ENCODE assay signal across 8 mouse cellular contexts in genomic region chr11:98027297-98027688, GRCm38 (mm10). TPM values are rescaled to one million over a fixed set of nuclear protein-coding genes. Genes with fewer than 3 reads are reported as not detected.
DNase-seq lines count a peak whose midpoint lies in the region; ATAC-seq lines count a peak whose summit lies in the region.

No protein-coding gene starts in this region.

- peaks cover 35% of the 10 kb centered on the region for H3K4me1 ChIP-seq in megakaryocyte, embryonic 14.5 days
- peaks cover 24% of the 10 kb centered on the region for H3K4me1 ChIP-seq in embryonic facial prominence, embryonic 13.5 days
- peaks cover 26% of the 10 kb centered on the region for H3K4me1 ChIP-seq in limb, embryonic 10.5 days
- H3K4me1 ChIP-seq in stomach, embryonic 14.5 days (ENCODE audit: control insufficient read depth, insufficient read depth, low read length) = peaks cover 6% of the 10 kb centered on the region; the same call in 1 of the 2 replicates

- peak overlapping the region; percentile 97 for H3K4me3 ChIP-seq in megakaryocyte, embryonic 14.5 days (replicated peaks)
- peak overlapping the region; percentile 99 for H3K4me3 ChIP-seq in embryonic facial prominence, embryonic 13.5 days
- H3K4me3 ChIP-seq in limb, embryonic 10.5 days = peak overlapping the region; percentile 99
- peak overlapping the region; percentile 88 for H3K4me3 ChIP-seq in stomach, embryonic 14.5 days (ENCODE audit: low read depth, low read length)

- no peaks in the 10 kb centered on the region for H3K9me3 ChIP-seq in megakaryocyte, embryonic 14.5 days
- H3K9me3 ChIP-seq in embryonic facial prominence, embryonic 13.5 days = no peaks in the 10 kb centered on the region
- H3K9me3 ChIP-seq in limb, embryonic 10.5 days (replicated peaks) = no peaks in the 10 kb centered on the region
- H3K9me3 ChIP-seq in stomach, embryonic 14.5 days (ENCODE audit: control insufficient read depth, low read depth, low read length) = no peaks in the 10 kb centered on the region

- no peak for DNase-seq in limb, embryonic 10.5 days (ENCODE audit: low spot score)
- DNase-seq in right cerebral cortex, postnatal 10 days (ENCODE audit: low spot score in 2 of 2) = no peak
- no peak for DNase-seq in layer of hippocampus, postnatal 25 days (ENCODE audit: extremely low spot score in 1 of 2, low spot score in 1 of 2)
- DNase-seq in left cerebral cortex, postnatal 4 days = no peak

- H3K9ac ChIP-seq in embryonic facial prominence, embryonic 13.5 days = peak overlapping the region; percentile 100
- H3K9ac ChIP-seq in stomach, embryonic 14.5 days (replicated peaks; ENCODE audit: low read depth, low read length) = peak overlapping the region; percentile 99

- WGBS in embryonic facial prominence, embryonic 13.5 days = under 1% methylated on average over 18 of the region's 18 CpGs
- under 1% methylated on average over 18 of the region's 18 CpGs for whole genome bisulfite sequencing in limb, embryonic 10.5 days
- WGBS in stomach, embryonic 14.5 days = 0% methylated on average over 18 of the region's 18 CpGs

- ATAC-seq in megakaryocyte, adult 5-6 weeks (ENCODE audit: poor library complexity, severe bottlenecking) = no peak
- no peak for ATAC-seq in embryonic facial prominence, embryonic 13.5 days (ENCODE audit: insufficient number of reproducible peaks, insufficient read depth, low FRiP score, low TSS enrichment, low read depth)
- ATAC-seq in stomach, embryonic 14.5 days (ENCODE audit: insufficient number of reproducible peaks, insufficient read depth, low FRiP score, low read depth) = no peak

- peak overlapping the region; percentile 94 for H3K27ac ChIP-seq in embryonic facial prominence, embryonic 13.5 days
- H3K27ac ChIP-seq in limb, embryonic 10.5 days = peak overlapping the region; percentile 99
- peak overlapping the region; percentile 92 for H3K27ac ChIP-seq in stomach, embryonic 14.5 days (ENCODE audit: low read length)

- H3K36me3 ChIP-seq in megakaryocyte, embryonic 14.5 days (replicated peaks; ENCODE audit: low read length) = peaks cover 35% of the 10 kb centered on the region
- H3K36me3 ChIP-seq in embryonic facial prominence, embryonic 13.5 days = peaks cover 34% of the 10 kb centered on the region
- peaks cover 36% of the 10 kb centered on the region for H3K36me3 ChIP-seq in limb, embryonic 10.5 days
- peaks cover 35% of the 10 kb centered on the region for H3K36me3 ChIP-seq in stomach, embryonic 14.5 days (ENCODE audit: control insufficient read depth, insufficient read depth, low read length)

- H3K27me3 ChIP-seq in megakaryocyte, embryonic 14.5 days (replicated peaks) = peaks cover 7% of the 10 kb centered on the region
- no peaks in the 10 kb centered on the region for H3K27me3 ChIP-seq in embryonic facial prominence, embryonic 13.5 days
- no peaks in the 10 kb centered on the region for H3K27me3 ChIP-seq in limb, embryonic 10.5 days (ENCODE audit: low read depth, poor library complexity, severe bottlenecking)
- H3K27me3 ChIP-seq in stomach, embryonic 14.5 days (ENCODE audit: control insufficient read depth, insufficient read depth, low read length) = no peaks in the 10 kb centered on the region

- peak overlapping the region; percentile 92 for H3K4me2 ChIP-seq in embryonic facial prominence, embryonic 13.5 days
- peak overlapping the region; percentile 74 for H3K4me2 ChIP-seq in stomach, embryonic 14.5 days (replicated peaks; ENCODE audit: low read depth, low read length)

- intact Hi-C loops in left cerebral cortex, postnatal 4 days (cut with DNase I) = no loop called here

RNA-seq across cellular contexts. Expression of gene Rpl19, which starts 0.8 kb away (rescaled TPM):
- 275 and 2,598 TPM in 2 replicates for polyA plus RNA-seq in megakaryocyte, embryonic 14.5 days (2012; ENCODE audit: insufficient read depth, low replicate concordance)
- 2,687 and 2,729 TPM in 2 replicates for total RNA-seq in megakaryocyte, adult 5-6 weeks (2015)
- 1,233 and 1,246 TPM in 2 replicates for total RNA-seq in megakaryocyte, adult 5-6 weeks (2017)
- 983 and 1,161 TPM in 2 replicates for polyA plus RNA-seq in embryonic facial prominence, embryonic 13.5 days (2015; fragmentation: Nextera tagmentation; extraction: Ambion mirVana)
- polyA plus RNA-seq in limb, embryonic 10.5 days (2016; fragmentation: Nextera tagmentation; extraction: Ambion mirVana) = 1,186 and 1,476 TPM in 2 replicates
- 1,095 and 1,157 TPM in 2 replicates for polyA plus RNA-seq in stomach, embryonic 14.5 days (2014; fragmentation: Nextera tagmentation; extraction: Ambion mirVana)
- 100 to 1,000 TPM; 567 to 626 TPM for total RNA-seq in layer of hippocampus, postnatal 25 days (2021)
- total RNA-seq in left cerebral cortex, postnatal 4 days (2021) = 100 to 1,000 TPM; 711 to 733 TPM

RNA-seq across cellular contexts. Expression of gene Cacnb1, which starts 4.5 kb away (rescaled TPM):
- 1.4 and 2.8 TPM in 2 replicates for polyA plus RNA-seq in megakaryocyte, embryonic 14.5 days (2012; ENCODE audit: insufficient read depth, low replicate concordance)
- total RNA-seq in megakaryocyte, adult 5-6 weeks (2015) = 1.2 and 1.4 TPM in 2 replicates
- 0.62 and 0.65 TPM in 2 replicates for total RNA-seq in megakaryocyte, adult 5-6 weeks (2017)
- polyA plus RNA-seq in embryonic facial prominence, embryonic 13.5 days (2015; fragmentation: Nextera tagmentation; extraction: Ambion mirVana) = 16.6 and 17.3 TPM in 2 replicates
- 3.4 and 6.5 TPM in 2 replicates for polyA plus RNA-seq in limb, embryonic 10.5 days (2016; fragmentation: Nextera tagmentation; extraction: Ambion mirVana)
- polyA plus RNA-seq in stomach, embryonic 14.5 days (2014; fragmentation: Nextera tagmentation; extraction: Ambion mirVana) = 7.3 and 9.7 TPM in 2 replicates
- 100 to 1,000 TPM; 138 to 144 TPM for total RNA-seq in layer of hippocampus, postnatal 25 days (2021)
- 100 to 1,000 TPM; 100 to 104 TPM for total RNA-seq in left cerebral cortex, postnatal 4 days (2021)

RNA-seq across cellular contexts. Expression of gene Stac2, which starts 26.0 kb away (rescaled TPM):
- 1.5 TPM in 1 of 2 replicates, not detected in the other for polyA plus RNA-seq in megakaryocyte, embryonic 14.5 days (2012; ENCODE audit: insufficient read depth, low replicate concordance)
- total RNA-seq in megakaryocyte, adult 5-6 weeks (2015) = 0.09 TPM in 1 of 2 replicates, not detected in the other
- total RNA-seq in megakaryocyte, adult 5-6 weeks (2017) = 0.04 and 0.08 TPM in 2 replicates
- polyA plus RNA-seq in embryonic facial prominence, embryonic 13.5 days (2015; fragmentation: Nextera tagmentation; extraction: Ambion mirVana) = 0.30 and 0.65 TPM in 2 replicates
- polyA plus RNA-seq in limb, embryonic 10.5 days (2016; fragmentation: Nextera tagmentation; extraction: Ambion mirVana) = 0.28 and 0.56 TPM in 2 replicates
- polyA plus RNA-seq in stomach, embryonic 14.5 days (2014; fragmentation: Nextera tagmentation; extraction: Ambion mirVana) = 0.30 and 0.32 TPM in 2 replicates
- 10 to 100 TPM; 42.4 to 46.9 TPM for total RNA-seq in layer of hippocampus, postnatal 25 days (2021)
- 10 to 100 TPM in 1 of 2 experiments, 1 to 10 TPM in 1; 8.7 to 11.7 TPM for total RNA-seq in left cerebral cortex, postnatal 4 days (2021)

RNA-seq across cellular contexts. Expression of gene Arl5c, which starts 31.3 kb away (rescaled TPM):
- 9.1 TPM in 1 of 2 replicates, not detected in the other for polyA plus RNA-seq in megakaryocyte, embryonic 14.5 days (2012; ENCODE audit: insufficient read depth, low replicate concordance)
- 42.9 and 56.3 TPM in 2 replicates for total RNA-seq in megakaryocyte, adult 5-6 weeks (2015)
- 51.2 TPM in 2 replicates for total RNA-seq in megakaryocyte, adult 5-6 weeks (2017)
- polyA plus RNA-seq in embryonic facial prominence, embryonic 13.5 days (2015; fragmentation: Nextera tagmentation; extraction: Ambion mirVana) = 9.6 and 14.7 TPM in 2 replicates
- polyA plus RNA-seq in limb, embryonic 10.5 days (2016; fragmentation: Nextera tagmentation; extraction: Ambion mirVana) = 12.4 and 17.8 TPM in 2 replicates
- polyA plus RNA-seq in stomach, embryonic 14.5 days (2014; fragmentation: Nextera tagmentation; extraction: Ambion mirVana) = 7.8 and 11.6 TPM in 2 replicates
- 1 to 10 TPM in 1 of 2 experiments, under 1 TPM in 1; 0.71 to 1.2 TPM for total RNA-seq in layer of hippocampus, postnatal 25 days (2021)
- 1 to 10 TPM; 2.2 to 2.5 TPM for total RNA-seq in left cerebral cortex, postnatal 4 days (2021)

RNA-seq across cellular contexts. Expression of gene Plxdc1, which starts 41.0 kb away (rescaled TPM):
- 1.6 TPM in 1 of 2 replicates, not detected in the other for polyA plus RNA-seq in megakaryocyte, embryonic 14.5 days (2012; ENCODE audit: insufficient read depth, low replicate concordance)
- 13.7 and 15.9 TPM in 2 replicates for total RNA-seq in megakaryocyte, adult 5-6 weeks (2015)
- total RNA-seq in megakaryocyte, adult 5-6 weeks (2017) = 6.3 and 6.7 TPM in 2 replicates
- 0.18 and 0.34 TPM in 2 replicates for polyA plus RNA-seq in embryonic facial prominence, embryonic 13.5 days (2015; fragmentation: Nextera tagmentation; extraction: Ambion mirVana)
- not detected in 2 replicates for polyA plus RNA-seq in limb, embryonic 10.5 days (2016; fragmentation: Nextera tagmentation; extraction: Ambion mirVana)
- 0.38 and 0.56 TPM in 2 replicates for polyA plus RNA-seq in stomach, embryonic 14.5 days (2014; fragmentation: Nextera tagmentation; extraction: Ambion mirVana)
- 1 to 10 TPM; 8.2 to 9.1 TPM for total RNA-seq in layer of hippocampus, postnatal 25 days (2021)
- 1 to 10 TPM; 2.1 to 2.4 TPM for total RNA-seq in left cerebral cortex, postnatal 4 days (2021)
